Mouse (Mus musculus) right cerebral cortex, postnatal 14 days (tissue): ENCODE results near the gene Rufy1.

ENCODE experiments used
- DNase-seq: peaks from one replicate; pipeline ENCODE4 v3.0.0; 2022

Gene Rufy1

GRCm38 (mm10) chr11:50421934-50422780 is 8.8 kb downstream of the Rufy1 start:
- DNase-seq: peak; percentile 58

DNA sequence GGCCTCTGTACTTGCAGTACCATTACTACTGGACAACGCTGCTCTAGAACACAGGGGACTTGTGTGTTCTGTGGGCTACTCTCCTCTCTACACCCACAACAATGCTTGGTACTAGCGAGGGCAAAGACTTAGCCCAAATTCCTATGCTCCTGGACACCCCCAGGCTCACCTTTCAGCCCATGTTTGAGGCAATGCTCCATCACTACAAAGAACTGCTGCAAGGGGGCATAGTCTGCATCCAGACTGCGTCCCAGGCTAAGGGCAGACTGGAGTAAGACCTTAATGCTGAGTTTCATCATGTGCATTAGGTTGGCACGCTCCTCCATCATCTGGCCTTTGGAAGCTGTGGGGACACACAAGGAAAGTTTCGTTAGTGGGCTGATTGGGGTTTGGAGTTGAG is 9.5 kb downstream of the Rufy1 start:
- no peak for DNase-seq

GRCm38 (mm10) chr11:50417856-50418255 is 13.1 kb downstream of the Rufy1 start:
- no peak for DNase-seq

DNA sequence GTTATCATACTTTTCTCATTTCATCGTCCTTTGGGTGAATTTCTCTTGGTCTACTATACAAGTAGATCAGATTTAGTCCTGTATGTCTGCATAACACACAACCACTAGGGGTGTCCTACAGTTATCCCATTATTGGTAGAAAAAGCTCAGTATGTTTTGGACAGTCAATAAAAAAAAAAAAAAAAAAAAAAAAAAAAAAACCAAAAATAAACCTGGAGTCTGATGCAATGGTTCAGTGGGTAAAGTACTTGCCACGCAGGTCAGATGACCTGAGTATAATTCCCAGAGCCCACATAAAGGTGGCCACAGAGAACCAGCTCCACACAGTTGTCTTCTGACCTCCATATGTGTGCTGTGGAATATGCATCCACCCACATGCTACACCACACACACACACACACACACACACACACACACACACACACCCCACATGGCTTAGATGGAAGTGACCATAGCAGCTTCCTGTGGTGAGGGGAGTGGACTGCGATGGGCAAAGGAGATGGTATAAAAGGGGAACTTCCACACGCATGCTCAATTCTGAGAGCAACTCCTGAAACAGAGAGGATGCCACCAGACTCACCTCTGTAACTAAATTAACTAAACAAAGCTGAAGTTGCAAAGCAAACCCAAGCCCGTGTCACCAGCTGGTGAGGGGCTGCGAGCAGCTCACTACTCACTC is 15.2 kb downstream of the Rufy1 start:
- DNase-seq: no peak

DNA sequence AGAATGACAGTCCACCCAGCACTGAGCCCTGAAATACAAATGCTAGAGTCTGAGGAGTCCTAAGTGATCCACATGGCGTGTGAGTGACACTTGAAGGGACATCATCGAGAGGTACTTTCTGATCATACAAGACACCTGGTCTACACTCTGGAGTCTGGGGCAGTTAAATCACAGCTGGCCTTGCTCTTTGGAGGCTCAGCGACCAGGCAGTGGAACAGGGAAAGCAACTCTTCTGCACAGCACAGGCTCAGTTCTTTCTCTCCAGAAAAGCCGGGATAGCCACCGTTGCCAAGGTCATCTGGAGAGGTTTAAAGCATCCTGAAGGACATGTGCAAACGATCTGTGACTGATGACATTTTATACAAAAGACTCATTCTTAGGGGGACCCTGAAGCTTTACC is 23.7 kb downstream of the Rufy1 start:
- DNase-seq: no peak

- peak; percentile 26 for DNase-seq
These were observed 27.4 kb downstream of the Rufy1 start for GRCm38 (mm10) chr11:50403367-50404014.

DNA sequence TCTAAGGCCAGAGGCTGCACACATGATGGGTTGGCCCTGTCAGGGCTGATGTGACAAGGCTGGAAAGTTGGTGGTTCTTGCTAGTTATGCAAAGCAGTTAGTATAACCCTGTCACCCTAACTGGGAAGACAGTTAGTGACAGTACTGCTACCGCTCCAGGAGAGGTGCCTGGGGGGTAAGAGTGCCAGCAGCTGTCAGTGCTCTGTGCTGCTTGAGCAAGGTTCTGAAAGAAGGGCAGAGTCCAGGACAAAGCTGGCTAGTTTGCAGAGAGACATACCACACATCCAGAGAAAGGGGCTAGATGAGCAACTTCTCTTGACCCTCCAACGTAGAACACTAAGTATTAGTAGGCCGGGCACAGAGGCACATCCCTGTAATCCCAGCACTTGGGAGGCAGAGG is 28.4 kb downstream of the Rufy1 start:
- no peak for DNase-seq

- DNase-seq: no peak
These were observed 32.1 kb downstream of the Rufy1 start for GRCm38 (mm10) chr11:50398803-50399202.

DNA sequence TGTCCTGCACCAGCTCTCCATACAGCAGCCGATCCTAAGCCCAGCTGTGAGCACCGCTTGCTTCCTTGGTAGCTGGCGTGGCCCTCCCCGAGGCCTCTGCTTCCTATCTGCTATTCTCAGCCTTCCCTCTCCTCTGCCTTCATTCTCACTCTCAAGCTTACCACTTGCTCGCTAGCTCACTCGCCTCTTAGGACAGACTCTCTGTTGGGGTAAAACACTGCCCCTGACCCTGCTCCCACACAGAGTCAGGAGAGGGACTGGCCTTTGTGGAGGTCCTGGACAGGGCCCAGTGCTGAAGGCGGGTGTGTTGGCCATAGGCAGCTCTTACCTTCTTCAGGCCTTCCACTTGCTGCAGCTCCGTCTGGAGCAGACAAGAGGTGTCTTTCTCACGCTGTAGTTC is 33.6 kb downstream of the Rufy1 start:
- no peak for DNase-seq

- no peak for DNase-seq
These were observed 34.1 kb downstream of the Rufy1 start for GRCm38 (mm10) chr11:50396766-50397307.

DNA sequence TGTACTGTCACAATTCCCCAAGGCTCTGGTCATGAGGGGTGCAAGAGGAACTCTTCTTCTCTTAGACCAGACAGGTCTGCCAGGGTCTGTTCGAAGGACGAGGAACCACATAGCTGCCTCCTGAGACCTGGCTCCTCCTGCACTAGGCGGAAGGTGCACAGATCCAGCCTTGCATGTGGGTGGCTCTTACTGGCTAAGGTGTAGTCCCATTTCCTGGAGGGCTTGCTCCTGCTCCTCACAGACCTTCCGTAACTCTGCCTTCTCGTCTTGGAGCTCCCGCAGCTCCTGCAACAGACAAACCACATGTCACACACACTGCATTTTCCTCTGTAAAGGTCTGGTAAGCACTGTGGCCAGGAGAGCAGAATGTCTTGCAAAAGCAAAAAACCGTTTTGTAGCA is 36.2 kb downstream of the Rufy1 start:
- DNase-seq: no peak

GRCm38 (mm10) chr11:50393306-50393705 is 37.6 kb downstream of the Rufy1 start:
- DNase-seq: no peak

- no peak for DNase-seq
These were observed 39.5 kb downstream of the Rufy1 start for GRCm38 (mm10) chr11:50391272-50391960.

DNA sequence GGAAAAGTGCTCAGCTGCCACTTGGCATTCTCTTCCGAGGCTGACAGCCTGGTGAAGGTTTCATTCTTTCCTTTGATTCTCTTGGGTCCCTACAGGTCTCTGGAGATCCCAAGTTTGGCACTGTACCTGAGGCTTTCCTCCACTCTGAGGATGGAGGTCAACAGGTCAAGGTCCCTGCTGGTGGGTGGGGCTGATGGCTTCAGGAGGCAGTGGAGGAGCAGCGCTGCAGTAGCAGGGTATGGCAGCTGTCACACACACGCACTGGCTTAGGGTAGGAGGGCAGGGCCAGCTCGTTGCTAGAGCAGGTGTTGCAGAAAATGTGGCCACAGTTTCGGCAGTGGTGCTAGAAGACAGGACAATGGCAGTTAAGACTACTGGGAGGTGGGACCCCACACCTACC is 41.3 kb downstream of the Rufy1 start:
- DNase-seq: no peak

DNA sequence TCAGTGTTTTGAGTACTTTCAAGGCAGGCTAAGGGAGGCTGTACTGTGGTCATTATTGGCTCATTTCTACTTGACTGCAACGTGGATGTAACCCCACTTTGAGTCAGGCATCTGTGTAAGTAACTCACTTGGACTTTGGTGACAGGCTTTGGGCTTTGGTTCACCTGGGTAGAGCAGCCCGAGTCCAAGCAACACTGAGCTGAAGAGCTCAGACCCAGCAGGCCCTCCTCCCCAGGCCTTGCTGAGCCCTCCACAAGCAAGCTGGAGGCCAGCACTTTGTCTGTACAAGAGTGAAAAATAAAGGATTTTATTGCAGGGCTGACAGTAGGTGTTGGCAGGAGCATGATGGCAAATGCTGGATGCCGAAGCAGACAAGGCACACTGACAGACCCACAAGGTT is 41.9 kb downstream of the Rufy1 start:
- DNase-seq: no peak

DNA sequence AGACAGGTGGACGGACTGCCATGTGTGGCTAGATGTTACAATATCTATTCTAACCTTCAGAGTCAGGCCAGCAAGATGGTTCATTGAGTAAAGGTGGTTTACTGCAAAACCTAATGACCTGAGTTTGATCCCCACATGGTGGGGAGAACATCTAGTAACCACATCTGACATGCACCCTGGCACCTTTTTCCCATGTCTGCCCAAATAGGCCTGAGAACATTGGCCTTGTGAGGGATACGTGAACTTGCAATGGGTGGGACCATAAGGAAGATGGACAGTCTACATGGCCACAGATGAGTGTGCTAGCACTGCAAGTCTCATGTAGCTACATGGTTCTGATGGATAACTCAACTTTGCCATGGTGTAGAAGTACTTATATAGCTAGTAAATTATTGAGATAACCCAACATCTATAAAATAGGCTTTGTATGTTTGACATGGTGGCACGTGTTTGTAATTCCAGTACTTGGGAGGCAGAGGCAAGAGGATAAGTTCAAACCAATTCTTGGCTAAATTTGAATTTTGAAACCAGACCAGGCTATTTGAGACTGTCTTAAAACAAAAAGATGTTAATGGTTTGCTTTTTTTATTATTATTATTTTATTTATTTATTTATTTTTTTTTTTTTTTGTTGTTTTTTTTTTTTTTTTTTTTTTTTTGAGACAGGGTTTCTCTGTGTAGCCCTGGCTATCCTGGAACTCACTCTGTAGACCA is 42.6 kb downstream of the Rufy1 start:
- no peak for DNase-seq

GRCm38 (mm10) chr11:50387697-50388096 is 43.2 kb downstream of the Rufy1 start:
- DNase-seq: no peak

DNA sequence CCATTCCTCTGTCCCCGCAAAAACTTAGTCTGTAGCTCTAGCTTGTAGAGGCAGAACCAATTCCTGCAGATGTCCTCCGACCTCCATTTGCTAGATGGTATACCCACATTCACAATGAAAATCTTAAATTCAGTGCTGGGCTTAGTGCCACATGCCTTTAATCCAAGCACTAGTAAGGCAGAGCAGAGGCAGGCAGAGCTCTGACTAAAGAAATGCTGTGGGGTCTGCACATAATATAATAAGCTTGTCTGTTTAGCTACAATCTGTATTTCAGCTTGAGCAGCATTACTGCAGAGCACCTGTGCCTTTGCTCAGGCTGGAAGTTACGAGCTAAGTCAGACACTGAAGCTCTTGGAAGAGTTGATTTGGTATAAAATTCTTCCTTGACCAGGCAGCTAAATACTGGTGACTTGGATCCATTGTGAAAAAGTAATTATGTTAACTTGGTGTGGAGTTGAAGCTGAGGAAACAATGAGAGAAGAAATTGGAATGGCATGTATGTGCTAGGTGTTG is 43.7 kb downstream of the Rufy1 start:
- DNase-seq: no peak

DNA sequence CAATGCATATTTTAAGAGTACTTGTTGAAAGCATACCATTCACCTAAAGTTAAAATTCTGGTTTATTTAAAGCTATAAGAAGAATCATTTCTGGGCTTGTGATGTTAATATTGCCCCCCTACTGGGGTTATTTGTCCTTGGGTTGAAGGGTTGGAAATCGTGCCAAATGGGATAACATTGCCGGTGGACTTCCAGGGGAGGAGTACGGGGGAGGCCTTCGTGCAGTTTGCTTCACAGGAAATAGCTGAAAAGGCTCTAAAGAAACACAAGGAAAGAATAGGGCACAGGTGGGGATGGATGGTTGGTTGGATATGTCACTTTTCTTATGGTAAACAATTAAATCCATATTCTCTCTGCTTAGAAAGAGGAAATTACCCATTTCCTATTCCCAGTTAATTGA is 49.6 kb downstream of the Rufy1 start:
- DNase-seq: no peak

- DNase-seq: no peak
These were observed 51.7 kb downstream of the Rufy1 start for GRCm38 (mm10) chr11:50379023-50379752.
